Mouse (Mus musculus): Measurements from ENCODE around the gene Qrsl1.

DNA sequence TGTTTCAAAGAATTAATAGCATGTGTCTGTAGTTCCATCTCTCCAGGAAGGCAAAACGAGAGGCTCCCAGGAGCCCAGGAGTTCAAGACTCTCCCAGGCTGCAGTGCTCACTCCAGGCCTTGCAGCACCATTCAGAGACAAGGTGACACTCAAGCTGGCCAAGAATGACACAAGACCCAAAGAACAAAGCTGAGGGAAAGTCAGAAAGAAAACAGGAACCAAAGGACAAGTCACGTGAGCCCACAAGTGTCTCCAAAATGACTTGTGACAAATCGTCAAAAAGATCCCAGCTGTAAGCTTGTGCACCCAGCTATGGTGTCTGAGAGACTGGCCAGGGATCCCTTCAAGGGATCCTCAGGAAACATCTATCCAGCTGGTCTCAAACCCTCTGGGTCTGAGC, 52.1 kb downstream of the Qrsl1 start:
- TF ChIP-seq POLR2A (IDR thresholded peaks at IDR 0.05; ENCODE audit: borderline replicate concordance, insufficient read depth, low read length) (no peak), CTCF (IDR thresholded peaks at IDR 0.05; ENCODE audit: borderline replicate concordance, insufficient read depth, low read depth, low read length) (no peak)
